Mouse (Mus musculus) lung, adult 18-20 months (tissue): ENCODE results near the gene Fbln1.

Experiments used
- DNase-seq, 2 experiments: peaks; one replicate each; pipeline ENCODE4 v3.0.0; 2022; ENCODE audit warnings: mixed read lengths in 2 of 2

Fbln1 gene

DNA sequence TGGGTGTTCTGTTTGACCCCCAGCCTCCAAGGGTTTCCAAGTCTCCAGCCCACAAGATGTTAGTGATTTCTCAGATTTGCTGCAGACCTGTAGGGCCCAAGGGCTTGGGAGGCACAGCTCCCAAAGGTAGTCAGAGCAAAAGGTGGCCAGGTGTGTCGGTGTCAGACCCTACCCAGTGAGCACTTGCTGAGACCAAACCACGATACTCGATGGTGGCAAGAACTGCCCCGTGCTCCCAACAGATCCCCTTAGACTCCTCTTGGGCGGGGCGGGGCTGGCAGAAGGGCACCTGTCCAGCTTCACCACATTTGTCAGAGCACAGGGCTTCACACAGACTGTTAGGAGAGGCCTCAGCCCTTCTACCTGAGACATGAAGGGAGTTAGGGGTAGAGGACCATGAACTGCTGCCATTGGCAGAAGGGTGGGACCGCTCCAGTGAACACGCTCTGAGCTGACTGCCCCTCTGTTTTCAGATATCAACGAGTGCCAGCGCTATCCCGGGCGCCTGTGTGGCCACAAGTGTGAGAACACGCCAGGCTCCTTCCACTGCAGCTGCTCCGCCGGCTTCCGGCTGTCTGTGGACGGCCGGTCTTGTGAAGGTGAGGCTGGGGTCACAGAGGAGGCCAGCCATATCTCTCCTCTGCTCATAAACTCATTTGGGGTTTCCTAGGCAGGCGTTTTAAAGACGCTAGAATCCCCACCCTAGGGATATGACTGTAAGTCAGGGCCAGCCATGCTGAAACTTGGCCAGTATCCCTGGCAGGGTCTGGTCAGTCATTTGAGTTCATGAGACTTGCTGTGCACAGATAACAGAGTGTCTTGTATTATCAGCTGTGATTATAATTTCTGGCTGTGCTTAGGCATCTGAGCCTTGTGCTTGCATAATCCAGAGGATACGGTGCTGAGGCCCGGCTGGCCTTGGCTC lies 33.3 kb downstream of the Fbln1 start:
- peak; percentile 32 to 38 for DNase-seq

DNA sequence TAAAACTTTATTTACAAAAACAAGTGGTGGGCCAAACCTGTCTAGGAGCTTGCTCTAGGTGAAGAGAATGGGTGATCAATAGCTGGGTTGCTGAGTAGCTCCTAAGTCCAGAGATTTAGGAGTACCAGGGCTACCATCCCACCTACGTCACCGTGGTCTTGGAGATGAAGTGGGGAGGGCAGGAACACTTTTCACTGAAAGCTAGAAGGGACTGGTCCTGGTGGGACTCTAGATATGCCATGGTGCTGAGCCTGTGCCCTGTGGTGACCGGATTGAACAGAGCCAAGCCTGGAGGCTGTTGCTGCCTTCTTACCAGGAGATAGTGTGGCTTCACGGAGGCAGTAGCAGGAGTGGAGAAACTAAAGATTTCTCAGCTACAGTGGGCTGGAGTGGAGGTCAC lies 34.3 kb downstream of the Fbln1 start:
- DNase-seq = no peak

DNA sequence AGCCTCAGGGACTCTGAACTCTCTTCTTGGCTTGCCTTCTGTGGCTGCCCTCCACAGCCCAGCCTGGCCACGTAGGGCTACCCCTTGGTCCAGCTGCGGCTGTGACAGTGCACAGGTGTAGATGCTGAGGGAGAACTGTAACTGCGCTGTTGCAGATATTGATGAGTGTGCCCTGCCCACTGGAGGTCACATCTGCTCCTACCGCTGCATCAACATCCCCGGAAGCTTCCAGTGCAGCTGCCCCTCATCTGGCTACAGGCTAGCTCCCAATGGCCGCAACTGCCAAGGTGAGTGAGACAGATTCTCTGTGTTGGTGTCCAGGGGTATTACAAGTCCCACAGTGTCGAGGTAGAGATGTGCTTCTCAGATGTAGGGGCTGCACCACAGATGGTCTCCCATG lies 36.1 kb downstream of the Fbln1 start:
- DNase-seq = no peak

DNA sequence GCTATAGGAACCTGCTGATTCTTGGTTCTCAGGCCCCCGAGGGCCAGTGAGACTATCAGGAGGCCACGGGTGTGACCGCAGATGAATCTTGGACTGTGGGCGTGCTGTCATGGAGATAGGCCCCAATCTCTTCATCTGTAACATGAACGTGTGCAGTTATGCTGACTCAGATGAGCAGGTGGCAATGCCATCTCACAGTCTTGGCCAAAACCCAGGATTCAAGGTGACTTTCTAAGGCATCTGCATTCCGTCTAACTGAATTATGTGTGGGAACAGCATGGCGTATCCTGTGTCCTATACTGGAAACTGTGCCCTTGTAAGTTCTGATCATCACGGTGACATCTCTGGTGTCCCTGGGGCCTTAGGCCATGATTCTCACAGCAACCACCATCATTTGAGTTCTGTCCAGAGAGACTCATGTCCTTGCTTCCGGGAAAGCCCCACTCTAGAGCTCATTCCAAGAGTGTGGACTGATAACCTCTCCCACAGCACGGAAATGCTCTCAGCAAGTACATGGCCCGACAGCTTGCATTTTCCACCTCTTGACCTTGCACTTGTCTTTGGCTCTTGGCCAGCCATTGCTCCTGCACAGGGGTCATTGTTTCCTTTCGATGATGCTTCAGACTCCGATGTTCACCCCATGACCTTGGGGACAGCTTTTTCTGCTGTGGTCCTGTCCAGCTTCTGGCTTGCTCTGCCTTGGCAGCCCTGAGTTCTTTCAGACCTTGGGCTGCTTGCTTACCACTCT lies 38.8 kb downstream of the Fbln1 start:
- DNase-seq = no peak

DNA sequence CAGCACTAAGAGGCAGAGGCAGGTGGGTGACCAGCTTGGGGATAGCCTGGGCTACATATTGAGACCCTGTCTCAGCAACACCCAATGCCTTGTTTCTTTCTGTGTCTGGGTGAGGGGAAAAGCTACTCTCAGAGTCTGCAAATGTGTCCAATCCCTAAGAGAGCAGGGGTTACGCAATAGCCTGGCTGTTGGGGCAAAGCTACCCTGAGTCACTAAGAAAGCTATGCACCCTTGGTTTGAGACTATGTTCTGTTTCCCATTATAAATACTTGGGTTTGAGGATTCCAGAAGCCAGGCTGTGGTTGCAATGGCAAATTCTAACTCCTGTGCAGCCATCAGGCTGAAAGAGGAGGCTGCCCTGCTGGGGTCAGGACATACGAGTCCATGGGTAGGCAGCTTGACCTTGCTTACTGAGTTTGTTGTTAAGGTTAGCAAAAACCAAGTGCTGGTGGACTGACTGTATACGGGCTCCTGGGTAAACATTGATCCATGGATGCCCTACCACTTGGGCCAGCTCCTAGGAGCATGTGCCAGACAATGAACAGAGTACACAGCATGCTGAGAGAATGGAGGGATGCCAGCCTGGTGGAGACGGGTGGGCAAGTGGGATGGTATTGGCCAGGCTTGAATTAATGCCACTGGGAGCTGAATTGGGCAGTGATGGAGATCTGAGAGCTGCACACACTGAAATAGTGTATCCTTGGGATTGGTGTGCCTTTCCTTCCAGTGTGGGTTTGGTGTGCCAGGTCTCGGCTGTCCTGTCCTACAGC lies 39.7 kb downstream of the Fbln1 start:
- DNase-seq = peak; percentile 29 to 34

DNA sequence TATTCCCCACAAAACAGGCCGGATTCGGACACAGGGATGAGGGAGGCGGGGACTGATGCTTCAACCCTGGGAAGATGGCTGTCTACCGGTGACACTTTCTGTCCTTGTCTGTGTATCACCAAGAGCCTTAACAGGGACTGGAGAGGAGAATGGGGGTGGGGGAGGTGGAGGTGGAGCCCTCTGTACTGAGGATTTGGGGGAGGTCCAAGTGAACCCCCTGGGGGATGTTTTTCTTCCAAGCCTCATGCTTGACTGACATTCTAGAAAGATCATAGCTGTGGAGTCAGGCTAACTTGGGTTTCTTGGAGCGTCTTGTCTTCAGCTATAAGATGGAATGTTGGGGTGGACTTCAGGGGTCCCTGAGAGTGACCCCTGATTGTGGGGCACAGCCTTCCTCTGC lies 40.3 kb downstream of the Fbln1 start:
- no peak for DNase-seq

DNA sequence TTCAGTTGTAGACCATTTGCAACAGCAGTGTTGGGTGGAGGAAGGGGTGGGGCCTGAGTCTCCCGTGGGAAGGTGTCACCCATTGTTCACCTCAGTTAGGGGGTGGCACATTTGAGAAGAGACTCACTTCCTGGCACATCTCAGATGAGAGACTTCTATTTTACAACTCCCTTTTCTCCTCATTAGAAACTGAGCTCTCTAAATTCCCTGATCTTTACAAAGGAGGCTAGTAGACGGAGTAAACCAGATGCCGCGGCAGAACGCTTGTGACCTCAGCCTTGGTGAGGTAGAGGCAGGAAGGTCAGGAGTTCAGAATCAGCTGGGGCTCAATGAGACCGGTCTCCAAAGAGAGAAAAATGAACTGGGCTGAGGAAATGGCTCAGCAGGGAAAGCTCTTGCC lies 41.2 kb downstream of the Fbln1 start:
- DNase-seq = no peak

DNA sequence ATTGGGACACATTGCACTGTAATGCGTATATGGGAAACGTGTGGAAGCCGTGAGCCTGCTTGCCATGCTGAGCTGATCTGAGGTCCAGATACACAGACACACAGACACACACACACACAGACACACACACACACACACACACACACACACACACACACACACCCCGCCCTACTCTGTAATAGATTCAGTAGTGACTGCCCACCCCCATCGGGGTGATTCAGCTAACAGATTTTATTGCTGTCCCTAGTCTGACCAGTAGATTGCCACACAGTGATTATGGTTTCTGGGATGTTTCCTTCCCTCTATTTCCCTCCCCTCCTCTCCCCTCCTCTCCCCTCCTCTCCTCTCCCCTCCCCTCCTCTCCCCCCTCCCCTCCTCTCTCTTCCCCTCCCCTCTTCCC lies 42.6 kb downstream of the Fbln1 start:
- no peak for DNase-seq

DNA sequence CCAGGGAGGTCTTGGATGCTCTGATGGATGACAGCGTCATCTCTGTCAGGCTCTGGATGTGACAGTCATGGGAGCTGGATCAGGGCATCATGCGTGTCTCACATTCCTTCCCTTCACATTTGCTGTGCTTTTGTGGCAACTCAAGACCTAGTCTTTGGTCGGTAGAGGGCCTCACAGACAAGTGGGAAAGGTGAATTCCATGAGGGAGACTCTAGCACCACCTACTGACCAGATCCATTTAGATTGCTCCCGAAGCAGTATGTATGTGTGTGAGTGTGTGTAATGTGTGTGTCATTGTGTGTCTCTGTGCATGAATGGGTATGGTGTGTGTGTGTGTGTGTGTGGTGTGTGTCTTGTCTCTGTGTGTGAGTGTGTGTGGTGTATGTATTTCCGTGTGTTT lies 43.5 kb downstream of the Fbln1 start:
- DNase-seq = peak; percentile 34 to 60

DNA sequence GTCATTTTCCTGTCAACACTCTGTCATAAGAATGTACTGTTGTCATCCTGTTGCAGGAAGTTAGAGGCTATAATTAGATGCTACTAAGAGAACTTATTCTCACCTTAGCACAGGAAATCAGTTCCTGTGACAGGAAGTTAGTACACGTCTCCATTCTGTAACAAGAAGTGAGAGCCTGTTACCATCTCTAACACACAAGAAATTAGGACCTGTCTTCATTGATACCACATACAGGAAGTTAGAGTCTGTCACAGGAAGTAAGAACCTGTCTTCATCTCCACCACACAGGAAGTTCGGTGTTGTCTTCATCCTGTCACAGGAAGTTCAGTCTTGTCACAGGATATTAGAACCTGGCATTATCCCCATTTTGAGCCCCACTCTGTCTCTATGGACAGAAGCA lies 44.7 kb downstream of the Fbln1 start:
- no peak for DNase-seq

DNA sequence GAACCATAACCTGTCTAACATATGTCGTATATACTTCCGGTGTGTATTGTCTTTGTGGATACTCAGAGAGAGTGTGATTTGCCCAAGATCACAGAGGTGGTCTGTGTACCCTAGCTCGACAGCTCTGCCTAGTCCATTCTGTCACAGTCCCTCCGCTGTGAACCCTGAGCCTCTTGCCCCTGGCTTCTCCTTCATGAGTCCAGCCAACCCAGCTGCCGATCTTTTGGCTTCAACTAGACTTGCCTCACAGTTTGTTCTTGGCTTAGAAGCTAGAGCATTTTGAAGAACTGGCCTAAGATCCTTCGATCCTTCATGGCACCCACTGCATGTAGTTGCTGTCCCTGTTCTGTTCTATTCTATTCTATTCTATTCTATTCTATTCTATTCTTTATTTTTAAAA lies 46.7 kb downstream of the Fbln1 start:
- DNase-seq = peak in 1 of 2 experiments; percentile 20

DNA sequence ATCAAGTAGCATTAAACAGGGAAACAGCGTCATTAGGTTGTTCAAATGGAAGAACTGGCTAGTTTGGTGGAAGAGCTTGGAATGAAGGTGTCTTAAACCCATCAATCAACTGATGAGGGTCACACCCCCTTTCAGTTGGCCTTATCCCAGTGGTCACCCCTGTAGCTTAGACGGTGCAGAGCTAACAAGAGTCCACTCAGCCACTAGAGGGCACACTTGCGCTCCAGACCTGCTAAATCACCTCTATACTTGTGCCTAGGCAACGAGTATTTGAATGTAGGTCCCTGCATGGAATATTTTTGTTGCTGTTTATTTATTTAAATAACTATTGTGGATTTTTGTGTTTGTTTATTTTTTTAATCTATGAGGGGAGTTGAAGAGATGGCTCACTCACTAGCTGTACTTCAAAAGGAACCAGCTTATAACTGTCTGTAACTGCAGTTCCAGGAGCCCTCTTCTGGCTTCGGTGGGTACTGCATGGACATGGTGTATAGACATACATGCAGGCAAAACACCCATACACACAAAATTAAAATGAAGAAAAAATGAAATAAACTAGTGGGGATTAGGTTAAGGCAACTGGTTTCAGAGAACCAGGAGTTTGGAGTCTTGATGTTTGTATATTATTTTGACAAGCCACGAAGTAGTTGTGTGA lies 52.2 kb downstream of the Fbln1 start:
- DNase-seq = peak; percentile 34 to 42

DNA sequence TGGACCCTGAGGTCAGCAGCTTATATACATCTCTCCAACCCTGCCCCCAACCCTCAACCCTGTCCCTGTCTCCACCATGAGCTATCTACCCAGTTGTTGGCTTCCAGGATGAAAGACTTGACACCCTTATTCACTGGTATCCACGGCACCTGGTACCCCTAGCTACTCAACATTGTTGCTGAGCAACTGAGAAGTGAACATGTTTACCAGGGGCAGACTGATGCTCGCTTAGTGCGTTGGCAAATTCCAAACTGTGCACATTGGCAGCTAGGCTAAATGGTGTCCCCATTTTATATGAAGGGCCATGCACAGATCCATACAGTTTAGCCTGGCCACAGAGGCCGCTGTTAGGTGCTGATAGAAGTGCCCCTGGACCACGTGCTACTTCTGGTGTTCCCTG lies 57.1 kb downstream of the Fbln1 start:
- no peak for DNase-seq

DNA sequence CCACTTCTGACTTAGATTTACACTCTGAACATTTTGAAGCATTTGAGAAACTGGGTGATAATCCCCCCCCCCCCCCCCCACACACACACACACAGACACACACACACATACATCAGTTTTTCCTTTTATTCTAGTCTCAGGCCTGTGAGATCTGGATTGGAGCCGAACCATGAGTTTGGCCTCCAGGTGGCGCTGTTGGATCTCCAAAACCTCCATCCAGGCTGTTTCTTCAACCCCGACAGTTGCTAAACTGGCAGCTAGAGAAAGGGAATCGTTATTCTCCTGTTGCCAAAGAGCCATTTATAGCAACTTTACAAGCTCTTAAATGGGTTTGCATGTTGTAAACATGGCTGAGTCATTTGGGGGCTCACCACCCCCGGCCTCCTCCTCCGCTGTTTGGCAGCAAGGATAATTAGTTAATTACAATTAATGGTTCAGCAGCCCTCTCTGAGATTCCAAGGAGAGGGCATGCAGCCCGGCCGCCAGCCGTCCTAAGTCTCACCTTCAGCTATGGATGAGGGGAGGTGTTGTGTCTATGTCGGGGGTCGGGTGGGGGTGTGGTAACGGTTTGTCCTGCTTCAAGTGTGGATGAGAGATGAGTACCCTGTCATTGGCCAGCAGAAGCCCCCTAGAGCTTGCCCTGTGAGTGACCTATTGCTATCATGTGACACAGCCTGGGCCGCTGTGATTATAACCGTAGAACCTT lies 61.1 kb downstream of the Fbln1 start:
- peak; percentile 72 to 77 for DNase-seq

DNA sequence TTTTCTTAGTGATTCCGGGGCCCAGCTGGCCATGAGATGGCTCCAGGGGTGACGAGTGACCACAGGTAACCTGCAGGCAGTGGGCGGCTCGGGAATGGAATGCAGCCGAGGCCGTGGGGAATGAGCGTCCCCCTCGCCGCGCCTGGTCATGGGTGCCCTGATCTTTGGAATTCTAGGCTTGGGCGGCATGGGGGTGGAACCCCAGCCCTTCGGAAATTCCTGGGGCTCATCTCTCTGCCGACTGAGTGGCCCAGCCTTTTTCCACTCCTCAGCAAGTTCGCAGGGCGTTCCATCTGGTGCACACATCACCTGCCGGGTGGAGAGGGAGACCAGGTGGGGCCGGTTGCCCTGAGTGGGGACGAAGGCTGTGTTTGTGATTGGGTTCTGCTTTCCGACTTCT lies 62.1 kb downstream of the Fbln1 start:
- no peak for DNase-seq

DNA sequence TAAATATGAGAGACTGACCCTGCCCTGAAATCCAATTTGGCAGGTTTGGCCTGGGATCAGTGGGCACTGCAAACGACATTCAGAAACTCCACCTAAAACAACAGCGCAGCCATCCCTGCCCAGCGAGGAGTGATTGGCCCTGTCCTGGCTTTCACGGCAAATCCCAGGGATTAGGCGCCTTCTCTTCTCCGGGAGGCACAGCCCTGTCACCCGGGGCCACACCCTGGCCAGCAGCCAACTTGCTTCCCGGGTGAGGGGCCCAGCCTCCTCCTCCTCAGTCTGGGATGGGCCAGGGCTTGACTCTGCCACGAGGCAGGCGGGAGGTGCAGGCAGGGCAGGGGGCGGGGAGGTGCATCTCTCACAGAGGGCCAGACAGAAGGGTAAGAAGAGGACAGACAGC lies 67.2 kb downstream of the Fbln1 start:
- DNase-seq = no peak

DNA sequence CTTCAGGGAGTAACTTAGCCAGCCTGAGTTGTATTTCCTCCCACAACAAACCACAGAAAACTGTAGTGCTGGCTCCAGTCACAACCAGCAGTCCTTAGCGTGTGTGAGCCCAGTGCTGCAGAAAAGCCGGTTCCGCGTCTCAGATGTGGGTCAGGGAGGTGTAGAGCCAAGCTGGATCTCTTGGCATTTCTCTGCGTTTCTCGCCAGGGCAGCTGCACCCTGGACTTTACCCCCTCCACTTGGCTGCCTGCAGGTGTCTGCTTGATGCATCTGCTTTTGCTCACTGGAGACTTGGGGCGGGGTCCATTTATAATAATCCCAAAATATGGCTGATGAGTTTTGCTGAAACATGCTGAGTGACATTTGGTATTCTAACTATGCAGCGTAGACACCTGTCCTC lies 71.5 kb downstream of the Fbln1 start:
- DNase-seq = no peak

DNA sequence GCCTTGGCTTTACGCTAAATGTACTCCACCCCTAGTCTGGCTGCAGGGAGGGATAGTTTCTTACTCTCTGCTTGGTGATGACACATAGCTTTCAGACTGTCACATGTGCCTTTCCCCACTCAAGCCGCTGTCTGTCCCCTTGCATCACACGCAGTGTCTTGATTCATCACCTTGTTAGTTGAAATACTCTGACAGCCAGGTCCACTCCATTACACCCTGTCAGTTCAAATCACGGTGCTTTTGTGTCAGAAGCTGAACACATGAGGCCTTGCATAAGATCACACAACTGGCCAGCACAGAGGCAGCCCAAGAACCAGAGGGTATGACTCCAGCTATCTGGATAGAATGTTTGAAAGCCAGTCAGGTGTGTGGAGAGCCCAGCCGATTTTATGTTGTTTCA lies 73.2 kb downstream of the Fbln1 start:
- no peak for DNase-seq

DNA sequence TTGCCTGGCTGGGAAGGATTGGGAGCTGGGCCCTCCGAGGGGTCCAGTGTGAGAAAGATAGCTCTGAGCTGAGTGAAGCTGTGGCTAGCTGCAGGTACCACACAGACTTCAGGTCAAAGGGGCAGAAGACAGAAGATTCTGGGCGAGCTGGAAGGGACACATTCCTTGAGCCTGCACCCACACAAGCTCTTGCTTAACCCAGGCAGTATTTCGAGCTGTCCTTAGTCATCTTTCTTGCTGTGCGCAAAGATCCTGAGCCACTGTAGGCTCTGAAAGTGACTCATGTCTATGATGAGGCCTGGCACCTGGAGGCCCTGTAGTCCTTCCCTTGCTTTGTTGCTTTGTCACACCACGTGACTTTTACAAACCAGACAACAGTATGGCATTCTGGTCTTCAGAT lies 76.3 kb downstream of the Fbln1 start:
- no peak for DNase-seq

DNA sequence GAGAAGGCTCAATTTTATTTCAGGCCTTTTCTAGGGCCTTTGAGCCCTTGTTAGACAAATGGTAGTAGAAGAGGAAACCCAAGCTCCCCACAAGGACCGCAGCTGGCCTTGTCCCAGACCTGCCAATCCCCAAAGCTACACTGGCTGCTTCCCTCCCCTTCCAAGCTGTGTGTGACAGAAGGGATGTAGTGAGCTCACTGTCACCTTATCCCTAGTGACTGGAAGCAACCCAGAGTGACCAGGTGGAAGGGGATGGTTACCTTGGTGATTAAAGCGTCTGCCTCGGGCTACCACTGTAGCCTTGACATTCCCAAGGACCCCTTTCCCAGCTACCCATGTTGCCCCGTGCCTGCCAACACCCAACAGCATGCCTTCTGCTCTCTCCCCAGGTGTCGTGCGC lies 78.9 kb downstream of the Fbln1 start:
- no peak for DNase-seq

DNA sequence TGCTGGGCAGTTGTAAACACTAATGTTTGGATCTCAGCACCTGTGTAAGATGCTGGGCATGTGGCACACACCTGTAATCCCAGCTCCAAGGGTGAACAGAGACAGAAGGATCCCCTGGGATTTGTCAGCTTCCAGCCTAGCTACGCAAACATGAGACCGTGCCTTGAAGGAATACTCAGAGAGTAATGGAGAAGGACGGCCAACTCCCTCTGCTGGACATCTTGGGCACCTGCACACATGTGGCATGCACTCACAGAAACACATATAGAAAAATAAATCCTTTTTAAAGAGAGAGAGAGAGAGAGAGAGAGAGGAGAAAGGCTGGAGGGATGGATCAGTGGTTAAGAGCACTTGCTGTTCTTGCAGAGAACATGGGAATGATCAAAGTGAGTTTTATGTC lies 88.9 kb downstream of the Fbln1 start:
- DNase-seq = no peak

DNA sequence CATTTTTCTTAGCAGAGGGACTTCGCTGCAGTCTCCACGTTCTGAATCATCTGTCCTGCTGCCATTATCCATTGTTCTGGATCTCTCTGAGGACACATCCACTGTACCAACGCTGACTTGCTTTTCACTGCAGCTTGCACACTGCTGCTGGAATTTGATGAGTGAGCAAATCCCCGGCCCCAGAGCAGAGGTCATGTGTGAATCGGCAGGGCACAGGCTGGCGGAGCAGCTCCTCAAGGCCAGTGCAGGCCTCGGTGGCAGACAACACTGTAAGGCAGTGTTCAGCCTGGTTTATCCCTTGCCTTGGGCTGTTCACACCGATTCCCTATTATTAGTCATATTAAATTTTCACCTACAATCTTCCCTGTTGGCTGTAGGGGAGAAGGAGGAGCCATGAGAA lies 89.8 kb downstream of the Fbln1 start:
- DNase-seq = no peak
